Mouse (Mus musculus): ENCODE data around the gene Bpifb5. TPM values are rescaled to one million over a fixed set of nuclear protein-coding genes. Genes with fewer than 3 reads are reported as not detected.

Gene Bpifb5
- polyA plus RNA-seq (2015; fragmentation: Nextera tagmentation; extraction: Ambion mirVana), result 0.84 and 2.6 TPM in 2 replicates

DNA sequence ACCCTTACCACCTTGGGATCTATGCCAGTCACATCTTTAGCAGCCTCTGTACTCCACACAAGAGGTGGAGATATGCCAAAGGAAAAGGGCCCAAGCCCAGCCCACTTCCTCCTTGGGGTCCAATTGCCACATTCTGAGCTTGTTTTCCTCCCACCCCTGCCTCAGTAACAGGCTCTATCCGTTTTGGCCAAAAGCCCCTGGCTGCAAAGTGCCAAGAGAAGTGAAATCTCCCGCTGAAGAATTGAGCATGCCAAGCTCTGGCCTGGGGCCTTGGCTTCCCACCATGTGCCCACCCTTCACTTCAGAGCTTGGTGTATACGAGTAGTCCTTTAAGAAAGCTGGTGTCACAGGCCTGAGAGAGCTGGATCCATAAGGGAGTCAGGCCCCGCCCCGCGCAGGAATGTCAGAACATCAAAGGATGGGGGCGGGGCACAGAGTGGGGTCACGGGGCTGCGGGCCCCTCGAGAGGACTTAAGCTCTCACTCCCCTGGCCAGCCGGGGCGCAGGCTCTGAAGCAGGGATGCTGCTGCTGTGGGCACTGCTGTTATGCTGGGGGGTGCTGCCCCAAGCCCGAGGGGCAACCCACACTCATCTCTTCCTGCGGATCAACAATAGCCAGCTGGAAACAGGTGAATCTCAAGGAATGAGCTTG, at the start of gene Bpifb5:
Bpifb5 (plus strand) TSS at position 478 of the 652 bp plus-strand sequence.

DNA sequence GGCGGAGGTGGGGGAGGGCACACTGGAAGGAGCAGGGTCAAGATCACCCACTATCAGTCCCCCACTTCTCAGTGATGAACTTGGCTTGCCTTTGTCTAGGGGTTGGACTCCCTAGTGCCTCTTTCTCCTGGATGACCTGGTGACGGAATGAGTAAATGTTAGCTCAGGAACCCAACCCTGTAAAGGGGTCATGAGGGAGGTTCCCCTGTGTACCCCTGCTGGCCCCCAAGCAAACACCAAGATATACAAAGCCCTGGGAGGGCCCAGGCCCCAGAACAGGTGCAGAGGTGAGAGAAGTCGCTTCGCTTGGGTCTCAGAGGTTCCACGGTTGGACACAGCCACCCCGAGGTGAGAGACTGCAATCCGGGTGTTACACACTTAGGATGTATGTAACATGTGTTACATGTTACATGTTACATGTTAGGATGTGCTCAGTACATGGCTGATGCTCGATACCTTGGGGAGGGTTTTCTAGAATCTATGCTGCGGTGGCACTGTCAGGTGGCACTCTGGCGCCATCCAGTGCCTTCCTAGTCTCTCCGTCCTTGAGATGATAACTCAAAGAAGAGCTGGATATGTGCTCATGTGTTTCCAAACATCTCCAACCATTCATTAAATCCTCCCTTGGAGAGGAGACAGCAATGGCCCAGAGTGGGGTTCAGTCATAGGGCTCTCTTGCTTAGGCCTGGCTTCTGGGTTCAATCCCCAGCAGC, 32.8 kb upstream of the Bpifb5 start, which contains the start of gene Bpifb1:
Bpifb1 (plus strand) TSS at position 273 of the 713 bp plus-strand sequence.

DNA sequence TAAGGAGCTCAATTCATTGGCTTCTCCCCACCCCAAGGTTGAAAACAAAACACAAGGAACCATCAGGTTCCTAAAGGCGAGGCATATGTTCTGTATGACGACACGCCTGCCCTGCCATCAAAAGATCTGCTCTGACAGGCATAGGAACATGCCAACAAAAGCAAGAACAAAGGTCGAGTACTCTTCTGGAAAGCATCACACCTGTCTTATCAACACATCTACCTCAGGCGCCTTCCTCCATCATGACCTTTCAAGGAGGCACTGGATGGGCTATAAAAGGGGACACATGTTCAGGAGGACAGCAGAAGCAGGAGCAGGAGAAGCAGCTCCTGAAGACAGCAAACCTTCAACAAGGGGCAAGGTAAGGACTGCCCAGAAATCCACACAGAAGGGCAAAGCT, 34.0 kb downstream of the Bpifb5 start, which contains the start of gene Bpifb9a:
Bpifb9a (plus strand) TSS at position 301 of the 400 bp plus-strand sequence.

Other genes with a start within 250 kb of the Bpifb5 start
- gene Bpifa6, start 248.8 kb upstream of the Bpifb5 start, polyA plus RNA-seq (2015; fragmentation: Nextera tagmentation; extraction: Ambion mirVana), result 0.09 and 0.30 TPM in 2 replicates
- 2.3 TPM in 1 of 2 replicates, not detected in the other for gene Bpifa2, start 215.5 kb upstream of the Bpifb5 start, polyA plus RNA-seq (2015; fragmentation: Nextera tagmentation; extraction: Ambion mirVana)
- gene Bpifa3, start 93.4 kb upstream of the Bpifb5 start, polyA plus RNA-seq (2015; fragmentation: Nextera tagmentation; extraction: Ambion mirVana), result not detected in 2 replicates
- gene Bpifa1, start 80.9 kb upstream of the Bpifb5 start, polyA plus RNA-seq (2015; fragmentation: Nextera tagmentation; extraction: Ambion mirVana), result 0.33 TPM in 1 of 2 replicates, not detected in the other
- gene Bpifa5, start 61.1 kb upstream of the Bpifb5 start, polyA plus RNA-seq (2015; fragmentation: Nextera tagmentation; extraction: Ambion mirVana), result not detected in 2 replicates
- gene Bpifb1, start 32.9 kb upstream of the Bpifb5 start, polyA plus RNA-seq (2015; fragmentation: Nextera tagmentation; extraction: Ambion mirVana), result 1.6 and 19.4 TPM in 2 replicates
- not detected in 2 replicates for gene Bpifb9a, start 34.1 kb downstream of the Bpifb5 start, polyA plus RNA-seq (2015; fragmentation: Nextera tagmentation; extraction: Ambion mirVana)
- not detected in 2 replicates for gene Bpifb9b, start 83.5 kb downstream of the Bpifb5 start, polyA plus RNA-seq (2015; fragmentation: Nextera tagmentation; extraction: Ambion mirVana)
- gene Cdk5rap1, start 149.3 kb downstream of the Bpifb5 start, polyA plus RNA-seq (2015; fragmentation: Nextera tagmentation; extraction: Ambion mirVana), result 4.3 and 19.9 TPM in 2 replicates
- 29.3 and 32.6 TPM in 2 replicates for gene Snta1, start 184.4 kb downstream of the Bpifb5 start, polyA plus RNA-seq (2015; fragmentation: Nextera tagmentation; extraction: Ambion mirVana)
- gene Cbfa2t2, start 212.7 kb downstream of the Bpifb5 start, polyA plus RNA-seq (2015; fragmentation: Nextera tagmentation; extraction: Ambion mirVana), result 13.7 and 21.7 TPM in 2 replicates

All from adrenal gland, postnatal 0 days (tissue).